21 mouse cellular contexts compared by ENCODE assay signal in genomic region chr14:13368309-13368708, GRCm38 (mm10).
DNase-seq lines count a peak whose midpoint lies in the region; ATAC-seq and TF ChIP-seq lines count a peak whose summit lies in the region.
"Had no signal": no experiment of that assay in that cellular context is flagged by ENCODE, and none has a peak within 500 bp of the region (broad histone marks: within the 10 kb centered on the region; RNA-seq: fewer than 3 reads in every experiment).

No protein-coding gene starts in this region.

- no peaks in the 10 kb centered on the region for H3K27me3 ChIP-seq in forebrain, postnatal 0 days (ENCODE audit: insufficient read depth, low read length)
- H3K27me3 ChIP-seq in forebrain, embryonic 11.5 days (ENCODE audit: control insufficient read depth, insufficient read depth, low read length) = no peaks in the 10 kb centered on the region
- H3K27me3 ChIP-seq in intestine, postnatal 0 days (replicated peaks; ENCODE audit: control insufficient read depth, insufficient read depth, low read length) = no peaks in the 10 kb centered on the region
- H3K27me3 ChIP-seq in intestine, embryonic 16.5 days (replicated peaks; ENCODE audit: control insufficient read depth, insufficient read depth, low read length) = no peaks in the 10 kb centered on the region
- H3K27me3 ChIP-seq in liver, postnatal 0 days (ENCODE audit: insufficient read depth, low read length) = no peaks in the 10 kb centered on the region
- H3K27me3 ChIP-seq in liver, embryonic 11.5 days (replicated peaks; ENCODE audit: control insufficient read depth, insufficient read depth, low read length) = no peaks in the 10 kb centered on the region
- H3K27me3 ChIP-seq in Patski = no peaks in the 10 kb centered on the region
- H3K27me3 ChIP-seq: embryonic facial prominence, embryonic 13.5 days; forebrain, embryonic 13.5 days; heart, embryonic 12.5 days; hindbrain, embryonic 15.5 days had no signal

- H3K4me2 ChIP-seq in forebrain, postnatal 0 days (ENCODE audit: low read depth) = no peak overlapping the region
- H3K4me2 ChIP-seq in forebrain, embryonic 11.5 days (ENCODE audit: low read depth, low read length, severe bottlenecking) = no peak overlapping the region
- H3K4me2 ChIP-seq in intestine, postnatal 0 days (replicated peaks; ENCODE audit: low read depth) = no peak overlapping the region
- no peak overlapping the region for H3K4me2 ChIP-seq in intestine, embryonic 16.5 days (ENCODE audit: low read depth, low read length)
- H3K4me2 ChIP-seq in liver, postnatal 0 days (ENCODE audit: low read depth, low read length) = no peak overlapping the region
- H3K4me2 ChIP-seq in liver, embryonic 11.5 days = no peak overlapping the region
- H3K4me2 ChIP-seq: embryonic facial prominence, embryonic 13.5 days; forebrain, embryonic 13.5 days; heart, embryonic 12.5 days; hindbrain, embryonic 15.5 days had no signal

- TF ChIP-seq CTCF in forebrain, postnatal 0 days (IDR thresholded peaks at IDR 0.05; ENCODE audit: low read depth) = 0 out of 2 replicates have a peak, but pooled peaks have one; percentile 13
- TF ChIP-seq CTCF in intestine, postnatal 0 days (IDR thresholded peaks at IDR 0.05; ENCODE audit: low read depth) = 0 out of 2 replicates have a peak, but pooled peaks have one; percentile 11
- TF ChIP-seq CTCF in liver, postnatal 0 days (IDR thresholded peaks at IDR 0.05; ENCODE audit: low read depth) = peak; percentile 16; the same call in 1 of the 2 replicates
- TF ChIP-seq CTCF in Patski (IDR thresholded peaks at IDR 0.05) = peak; percentile 36

- H3K36me3 ChIP-seq in forebrain, postnatal 0 days (ENCODE audit: insufficient read depth) = no peaks in the 10 kb centered on the region
- no peaks in the 10 kb centered on the region for H3K36me3 ChIP-seq in forebrain, embryonic 11.5 days (ENCODE audit: control insufficient read depth, insufficient read depth, low read length)
- no peaks in the 10 kb centered on the region for H3K36me3 ChIP-seq in intestine, postnatal 0 days (ENCODE audit: control insufficient read depth, insufficient read depth)
- no peaks in the 10 kb centered on the region for H3K36me3 ChIP-seq in intestine, embryonic 16.5 days (ENCODE audit: control insufficient read depth, insufficient read depth, low read length)
- H3K36me3 ChIP-seq in liver, postnatal 0 days (replicated peaks; ENCODE audit: insufficient read depth, low read length) = no peaks in the 10 kb centered on the region
- H3K36me3 ChIP-seq in liver, embryonic 11.5 days (ENCODE audit: control insufficient read depth, insufficient read depth, low read length) = no peaks in the 10 kb centered on the region
- H3K36me3 ChIP-seq: embryonic facial prominence, embryonic 13.5 days; heart, embryonic 12.5 days; hindbrain, embryonic 10.5 days; hindbrain, embryonic 15.5 days had no signal

- TF ChIP-seq EP300 in liver, postnatal 0 days (IDR thresholded peaks at IDR 0.05; ENCODE audit: low read depth) = no peak

- no peak overlapping the region for H3K9ac ChIP-seq in forebrain, postnatal 0 days
- no peak overlapping the region for H3K9ac ChIP-seq in forebrain, embryonic 11.5 days (ENCODE audit: low read length)
- no peak overlapping the region for H3K9ac ChIP-seq in intestine, postnatal 0 days (ENCODE audit: low read depth, low read length)
- H3K9ac ChIP-seq in intestine, embryonic 16.5 days (ENCODE audit: low read depth, low read length) = no peak overlapping the region
- H3K9ac ChIP-seq in liver, postnatal 0 days (replicated peaks) = no peak overlapping the region
- no peak overlapping the region for H3K9ac ChIP-seq in liver, embryonic 11.5 days (ENCODE audit: low read depth, low read length)
- H3K9ac ChIP-seq: embryonic facial prominence, embryonic 13.5 days; forebrain, embryonic 13.5 days; heart, embryonic 12.5 days; hindbrain, embryonic 15.5 days had no signal

- no peaks in the 10 kb centered on the region for H3K9me3 ChIP-seq in forebrain, postnatal 0 days (ENCODE audit: low read length)
- no peaks in the 10 kb centered on the region for H3K9me3 ChIP-seq in forebrain, embryonic 11.5 days (ENCODE audit: control insufficient read depth, low read length)
- H3K9me3 ChIP-seq in intestine, postnatal 0 days (ENCODE audit: control insufficient read depth) = no peaks in the 10 kb centered on the region
- no peaks in the 10 kb centered on the region for H3K9me3 ChIP-seq in intestine, embryonic 16.5 days (ENCODE audit: control insufficient read depth, low read length)
- H3K9me3 ChIP-seq in liver, postnatal 0 days (ENCODE audit: low read length) = no peaks in the 10 kb centered on the region
- H3K9me3 ChIP-seq in liver, embryonic 11.5 days (ENCODE audit: control insufficient read depth, low read length) = no peaks in the 10 kb centered on the region
- H3K9me3 ChIP-seq: embryonic facial prominence, embryonic 13.5 days; forebrain, embryonic 13.5 days; heart, embryonic 12.5 days; hindbrain, embryonic 10.5 days; hindbrain, embryonic 15.5 days had no signal

- no peak for ATAC-seq in forebrain, postnatal 0 days
- ATAC-seq in forebrain, embryonic 11.5 days (replicated peaks; ENCODE audit: low FRiP score) = no peak
- no peak for ATAC-seq in intestine, postnatal 0 days
- ATAC-seq in intestine, embryonic 16.5 days = no peak
- ATAC-seq in liver, postnatal 0 days = no peak
- ATAC-seq in liver, embryonic 11.5 days (replicated peaks; ENCODE audit: low FRiP score) = no peak
- ATAC-seq in Patski = no peak
- ATAC-seq: CD4-positive, CD25-positive, alpha-beta regulatory T cell, adult 4 months; forebrain, embryonic 13.5 days had no signal

- POLR2A ChIA-PET in Patski (lab: Charles Lee) = no interaction called here

- no peak overlapping the region for H3K27ac ChIP-seq in forebrain, postnatal 0 days (ENCODE audit: low read depth, low read length)
- H3K27ac ChIP-seq in forebrain, embryonic 11.5 days (ENCODE audit: low read depth, low read length) = no peak overlapping the region
- no peak overlapping the region for H3K27ac ChIP-seq in intestine, postnatal 0 days (ENCODE audit: low read depth, low read length)
- H3K27ac ChIP-seq in intestine, embryonic 16.5 days (ENCODE audit: low read length) = no peak overlapping the region
- no peak overlapping the region for H3K27ac ChIP-seq in liver, postnatal 0 days (ENCODE audit: low read depth)
- H3K27ac ChIP-seq in liver, embryonic 11.5 days (ENCODE audit: low read depth, low read length) = no peak overlapping the region
- H3K27ac ChIP-seq: embryonic facial prominence, embryonic 13.5 days; forebrain, embryonic 13.5 days; hindbrain, embryonic 10.5 days; hindbrain, embryonic 15.5 days had no signal

- in situ Hi-C loops in Patski (cut with MboI; ENCODE audit: low pct_unique_long_range_greater_than_20kb) = loop anchor here (25.0 kb wide), 1 partner anchor 744 kb away; the partner anchor contains the start of gene Psmd6

- H3K4me3 ChIP-seq in forebrain, postnatal 0 days (ENCODE audit: low read depth, low read length) = no peak overlapping the region
- no peak overlapping the region for H3K4me3 ChIP-seq in forebrain, embryonic 11.5 days (ENCODE audit: low read depth, low read length)
- no peak overlapping the region for H3K4me3 ChIP-seq in intestine, postnatal 0 days (ENCODE audit: low read depth, low read length)
- H3K4me3 ChIP-seq in intestine, embryonic 16.5 days (ENCODE audit: low read length) = no peak overlapping the region
- no peak overlapping the region for H3K4me3 ChIP-seq in liver, postnatal 0 days (ENCODE audit: low read depth, low read length)
- no peak overlapping the region for H3K4me3 ChIP-seq in liver, embryonic 11.5 days (ENCODE audit: low read depth, low read length)
- H3K4me3 ChIP-seq: embryonic facial prominence, embryonic 13.5 days; forebrain, embryonic 13.5 days; heart, embryonic 12.5 days; hindbrain, embryonic 10.5 days; hindbrain, embryonic 15.5 days had no signal

- WGBS in forebrain, postnatal 0 days = 84% methylated on average over 3 of the region's 3 CpGs
- WGBS in forebrain, embryonic 11.5 days = 81% methylated on average over 3 of the region's 3 CpGs
- WGBS in intestine, postnatal 0 days = 76% methylated on average over 3 of the region's 3 CpGs
- 78% methylated on average over 3 of the region's 3 CpGs for WGBS in intestine, embryonic 16.5 days
- WGBS in liver, postnatal 0 days (ENCODE audit: insufficient replicate concordance) = 71% methylated on average over 3 of the region's 3 CpGs
- WGBS in liver, embryonic 11.5 days = 78% methylated on average over 3 of the region's 3 CpGs

- CTCF ChIA-PET in Patski (lab: Charles Lee) = no interaction called here

- no peaks in the 10 kb centered on the region for H3K4me1 ChIP-seq in forebrain, postnatal 0 days (ENCODE audit: insufficient read depth)
- H3K4me1 ChIP-seq in forebrain, embryonic 11.5 days (replicated peaks; ENCODE audit: control insufficient read depth, insufficient read depth, low read length) = no peaks in the 10 kb centered on the region
- no peaks in the 10 kb centered on the region for H3K4me1 ChIP-seq in intestine, postnatal 0 days (replicated peaks; ENCODE audit: control insufficient read depth, insufficient read depth, low read length)
- H3K4me1 ChIP-seq in intestine, embryonic 16.5 days (ENCODE audit: control insufficient read depth, insufficient read depth, low read length) = no peaks in the 10 kb centered on the region
- no peaks in the 10 kb centered on the region for H3K4me1 ChIP-seq in liver, postnatal 0 days (ENCODE audit: insufficient read depth)
- H3K4me1 ChIP-seq in liver, embryonic 11.5 days (replicated peaks; ENCODE audit: control insufficient read depth, insufficient read depth, low read length) = no peaks in the 10 kb centered on the region
- H3K4me1 ChIP-seq: embryonic facial prominence, embryonic 13.5 days; forebrain, embryonic 13.5 days; heart, embryonic 12.5 days; hindbrain, embryonic 10.5 days; hindbrain, embryonic 15.5 days had no signal

- DNase-seq in forebrain, postnatal 0 days = no peak
- DNase-seq in forebrain, embryonic 11.5 days (ENCODE audit: low spot score) = no peak
- no peak for DNase-seq in liver, postnatal 0 days
- DNase-seq in liver, embryonic 11.5 days (ENCODE audit: low spot score) = no peak
- DNase-seq in Patski (ENCODE audit: low read depth, low spot score) = no peak
- no peak for DNase-seq in retina, embryonic 14.5 days (ENCODE audit: low spot score)
- DNase-seq: adrenal gland, adult 2 months; adrenal gland, postnatal 25 days; B cell, adult 2 months; cerebellum, adult 18-20 months; cerebellum, adult 9-11 months; cerebellum, postnatal 36 days; heart, adult 18-20 months had no signal
